Mouse (Mus musculus): ENCODE results near the gene Fer. TPM values are rescaled to one million over a fixed set of nuclear protein-coding genes. Genes with fewer than 3 reads are reported as not detected.

Gene Fer
- 30.9 and 31.4 TPM in 2 replicates for polyA plus RNA-seq (2015; fragmentation: Nextera tagmentation; extraction: Ambion mirVana)

DNA sequence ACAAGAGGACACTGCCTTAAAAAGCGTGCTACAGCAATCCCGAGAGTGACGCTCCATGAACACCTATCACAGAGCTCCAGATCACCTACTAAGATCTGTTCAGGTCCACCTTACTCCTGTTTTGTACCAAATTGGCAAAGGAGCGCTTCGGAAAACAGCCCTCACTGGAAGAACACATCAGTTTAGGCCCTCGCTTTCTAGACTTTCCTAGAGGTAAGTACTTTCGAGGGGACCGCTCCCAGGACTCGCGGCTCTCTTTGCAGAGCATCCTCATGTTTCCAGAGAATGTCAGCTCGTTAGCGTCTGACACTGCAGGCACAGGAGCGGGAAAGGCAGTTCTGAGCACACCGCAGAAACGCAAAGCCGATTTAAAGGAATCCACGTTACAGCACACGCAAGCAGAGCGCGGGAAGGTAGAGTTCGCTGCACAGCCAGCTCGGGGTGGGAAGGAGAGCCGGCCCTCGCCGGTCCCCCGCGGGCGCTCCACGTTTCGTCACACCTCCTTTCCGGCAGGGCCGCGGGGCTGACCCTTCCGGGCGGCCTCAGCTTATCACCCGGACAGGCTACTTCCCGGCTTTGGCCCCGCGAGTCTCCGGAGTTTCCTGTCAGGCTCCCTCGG, at the start of gene Fer:
Fer (plus strand) TSS at position 51 of the 619 bp plus-strand sequence.
- Histone ChIP-seq H3K9ac (peak within 1 kb of the TSS; percentile 82), H3K4me3 (replicated peaks) (peak within 1 kb of the TSS; percentile 92), H3K9me3 (replicated peaks) (no peaks in the 10 kb centered on the region), H3K4me1 (peaks cover 16% of the 10 kb centered on the region), H3K27ac (peak within 1 kb of the TSS; percentile 88), H3K4me2 (peak within 1 kb of the TSS; percentile 92), H3K36me3 (no peaks in the 10 kb centered on the region), H3K27me3 (no peaks in the 10 kb centered on the region)
- peak; percentile 73 for ATAC-seq (replicated peaks; ENCODE audit: low FRiP score)
- 1% methylated on average over 41 of the region's 41 CpGs for WGBS

DNA sequence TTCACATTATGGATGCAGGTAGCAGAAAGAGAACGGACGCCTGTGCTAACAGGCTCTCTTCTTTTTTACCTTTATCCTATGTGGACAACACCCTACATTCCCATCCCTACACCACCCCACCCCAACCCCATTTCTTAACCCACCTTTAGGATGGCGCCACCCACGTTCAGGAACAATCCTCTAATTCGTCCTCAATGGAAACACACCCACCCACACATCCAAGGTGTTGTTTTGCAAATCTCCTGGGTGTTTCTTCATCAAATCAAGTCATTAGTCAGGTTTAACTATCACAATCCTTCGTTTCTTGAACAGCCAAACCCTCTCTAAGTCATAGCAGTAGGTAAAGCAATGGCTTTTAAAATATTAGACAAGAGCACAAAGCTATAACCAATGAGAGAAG, 49.3 kb upstream of the Fer start:
- Histone ChIP-seq H3K4me2 (no peak overlapping the region), H3K36me3 (no peaks in the 10 kb centered on the region), H3K27ac (no peak overlapping the region), H3K9me3 (replicated peaks) (no peaks in the 10 kb centered on the region), H3K4me3 (replicated peaks) (no peak overlapping the region), H3K27me3 (no peaks in the 10 kb centered on the region), H3K4me1 (peaks cover 4% of the 10 kb centered on the region; the same call in 1 of the 2 replicates), H3K9ac (no peak overlapping the region)
- no peak for ATAC-seq (replicated peaks; ENCODE audit: low FRiP score)
- WGBS, result 80% methylated on average over 6 of the region's 6 CpGs

DNA sequence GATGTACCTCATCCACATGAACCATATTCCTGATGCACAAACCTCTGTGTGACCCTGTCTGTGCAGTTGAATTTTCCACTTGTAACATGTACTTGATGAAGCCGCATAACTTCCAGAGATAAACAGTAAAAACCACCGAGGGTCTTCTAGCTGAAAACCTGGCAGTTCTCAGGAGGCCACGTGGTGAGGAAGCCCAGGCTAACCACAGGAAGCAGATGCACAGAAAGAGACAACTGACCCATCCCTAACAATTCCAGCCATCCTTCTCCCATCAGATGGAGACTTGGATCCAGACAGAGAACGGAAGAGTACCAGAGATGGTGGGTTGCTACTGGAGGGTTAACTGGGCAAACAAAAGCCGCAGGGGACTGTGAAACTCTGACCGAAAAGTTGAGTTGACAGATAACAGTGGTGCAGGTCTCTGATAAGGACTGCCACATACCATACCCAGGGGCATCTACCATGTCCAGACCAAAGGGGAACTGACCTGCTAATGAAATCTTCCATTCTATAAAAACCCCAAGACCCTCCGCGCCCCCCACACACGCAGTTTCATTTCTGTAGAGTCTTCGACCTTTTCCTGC, 44.3 kb upstream of the Fer start:
- no peak overlapping the region for H3K27ac ChIP-seq
- H3K4me1 ChIP-seq, result no peaks in the 10 kb centered on the region
- 89% methylated on average over 10 of the region's 10 CpGs for WGBS
- no peaks in the 10 kb centered on the region for H3K27me3 ChIP-seq
- no peak overlapping the region for H3K4me3 ChIP-seq (replicated peaks)
- no peak for ATAC-seq (replicated peaks; ENCODE audit: low FRiP score)
- H3K4me2 ChIP-seq, result no peak overlapping the region
- no peaks in the 10 kb centered on the region for H3K9me3 ChIP-seq (replicated peaks)
- no peak overlapping the region for H3K9ac ChIP-seq
- no peaks in the 10 kb centered on the region for H3K36me3 ChIP-seq

DNA sequence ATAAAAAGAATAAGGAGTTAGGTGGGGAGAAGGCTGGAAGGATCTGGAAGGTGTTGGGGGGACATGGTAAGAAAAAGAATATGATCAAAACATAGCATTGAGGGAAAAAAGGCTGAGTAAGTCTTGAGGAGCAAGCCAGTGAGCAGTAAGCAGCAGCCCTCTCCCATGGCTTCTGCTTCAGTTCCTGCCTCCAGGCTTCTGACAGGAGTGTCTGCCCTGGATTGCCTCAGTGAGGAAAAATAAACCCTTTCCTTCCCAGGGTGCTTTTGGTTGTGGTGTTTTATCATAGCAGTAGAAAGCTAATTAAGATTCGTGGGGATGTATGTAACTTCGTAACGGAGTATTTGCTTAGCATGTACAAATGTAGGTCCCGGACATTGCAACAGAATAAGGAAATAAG, 38.7 kb upstream of the Fer start:
- no peak for ATAC-seq (replicated peaks; ENCODE audit: low FRiP score)
- WGBS, result 93% methylated on average over 4 of the region's 4 CpGs
- no peak overlapping the region for H3K9ac ChIP-seq

DNA sequence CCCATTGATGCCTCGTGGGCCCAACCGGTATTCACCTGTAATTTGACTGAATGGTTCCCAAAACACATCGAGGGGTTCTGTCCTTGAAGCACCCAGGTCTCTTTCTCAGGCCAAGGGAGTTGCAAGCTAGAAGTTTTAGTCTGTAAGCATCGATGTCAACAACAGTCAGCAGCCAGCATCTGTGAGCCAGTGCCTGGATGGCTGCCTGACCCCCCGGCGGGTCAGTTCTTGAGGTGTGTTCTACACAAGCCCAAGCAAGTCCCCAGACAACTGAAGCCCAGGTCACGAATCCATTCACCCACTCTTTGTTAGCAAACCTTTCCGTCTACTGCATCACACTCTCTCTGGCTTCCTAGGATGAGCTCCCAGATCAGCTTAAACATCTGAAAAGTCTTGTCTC, 36.7 kb upstream of the Fer start:
- no peak for ATAC-seq (replicated peaks; ENCODE audit: low FRiP score)

More for the DNA sequence above, 38.7 kb upstream of the Fer start:
- H3K4me3 ChIP-seq (replicated peaks), result no peak overlapping the region
- no peaks in the 10 kb centered on the region for H3K4me1 ChIP-seq
- H3K9me3 ChIP-seq (replicated peaks), result no peaks in the 10 kb centered on the region
- H3K27ac ChIP-seq, result no peak overlapping the region
- H3K27me3 ChIP-seq, result no peaks in the 10 kb centered on the region
- no peak overlapping the region for H3K4me2 ChIP-seq
- no peaks in the 10 kb centered on the region for H3K36me3 ChIP-seq

DNA sequence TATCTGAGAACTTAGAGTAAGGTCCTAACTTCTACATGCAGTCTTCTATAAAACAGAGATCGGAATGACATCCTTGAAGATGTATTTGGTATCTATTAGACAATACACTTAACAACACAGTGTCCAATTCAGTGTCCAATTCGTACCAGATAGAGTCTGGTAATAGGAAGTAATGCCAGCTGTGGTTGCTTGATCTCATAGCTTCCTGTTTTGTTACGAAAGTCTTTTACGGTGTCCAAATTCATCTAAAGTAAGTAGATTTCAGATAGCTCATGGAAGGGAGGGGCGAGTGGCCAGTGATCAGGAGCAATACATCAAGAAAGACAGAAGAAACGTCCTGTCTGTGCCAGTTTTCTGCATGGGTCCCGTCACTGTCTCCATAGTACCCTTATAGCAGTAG, 36.1 kb upstream of the Fer start:
- ATAC-seq (replicated peaks; ENCODE audit: low FRiP score), result no peak
- WGBS, result 84% methylated on average over 7 of the region's 7 CpGs
- no peak overlapping the region for H3K27ac ChIP-seq
- no peak overlapping the region for H3K4me3 ChIP-seq (replicated peaks)
- no peaks in the 10 kb centered on the region for H3K36me3 ChIP-seq
- no peak overlapping the region for H3K4me2 ChIP-seq
- H3K27me3 ChIP-seq, result no peaks in the 10 kb centered on the region
- no peaks in the 10 kb centered on the region for H3K9me3 ChIP-seq (replicated peaks)
- no peaks in the 10 kb centered on the region for H3K4me1 ChIP-seq
- H3K9ac ChIP-seq, result no peak overlapping the region

More for the DNA sequence above, 36.7 kb upstream of the Fer start:
- no peak overlapping the region for H3K9ac ChIP-seq
- no peak overlapping the region for H3K4me3 ChIP-seq (replicated peaks)
- no peak overlapping the region for H3K4me2 ChIP-seq
- H3K36me3 ChIP-seq, result no peaks in the 10 kb centered on the region
- no peaks in the 10 kb centered on the region for H3K9me3 ChIP-seq (replicated peaks)
- no peaks in the 10 kb centered on the region for H3K4me1 ChIP-seq
- WGBS, result 90% methylated on average over 8 of the region's 8 CpGs
- no peak overlapping the region for H3K27ac ChIP-seq
- no peaks in the 10 kb centered on the region for H3K27me3 ChIP-seq

DNA sequence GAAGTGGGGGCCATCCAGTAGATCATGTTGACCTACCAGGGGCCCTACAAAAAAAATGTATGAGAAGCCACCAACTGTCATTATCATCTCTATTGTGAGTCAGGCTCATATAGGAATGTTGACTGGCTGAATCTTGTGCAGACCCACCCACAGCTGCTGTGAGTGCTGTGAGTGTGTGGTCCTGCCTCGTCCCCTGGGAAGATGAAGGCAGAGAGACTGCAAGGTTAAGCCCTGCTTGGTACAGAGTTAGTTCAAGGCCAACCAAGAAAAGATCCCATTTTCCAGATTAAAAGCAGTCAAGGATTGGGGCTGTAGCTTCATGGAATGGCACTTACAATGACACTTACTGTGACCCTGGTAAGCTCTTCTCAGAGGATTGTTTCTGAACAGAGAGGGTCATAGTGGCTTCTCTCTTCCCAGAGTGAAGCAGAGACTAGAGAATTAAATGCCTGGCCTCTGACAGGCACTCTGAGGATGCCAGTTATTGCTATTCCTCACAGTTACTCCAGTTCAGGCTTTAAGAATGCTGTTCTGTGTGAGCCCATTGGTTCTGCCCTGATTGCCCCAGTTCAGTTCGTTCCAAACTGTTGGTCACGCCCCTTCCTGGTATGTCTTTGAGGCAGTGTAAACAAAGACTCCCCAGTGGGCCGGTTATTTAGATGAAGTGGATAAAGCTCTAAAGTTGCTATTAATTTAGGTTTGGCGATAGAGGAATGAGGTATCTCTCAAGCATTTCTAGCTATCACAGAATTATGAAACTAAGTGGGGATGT, 34.1 kb upstream of the Fer start:
- no peak overlapping the region for H3K4me2 ChIP-seq
- H3K4me1 ChIP-seq, result no peaks in the 10 kb centered on the region
- H3K9ac ChIP-seq, result no peak overlapping the region
- no peak for ATAC-seq (replicated peaks; ENCODE audit: low FRiP score)
- H3K4me3 ChIP-seq (replicated peaks), result no peak overlapping the region
- no peaks in the 10 kb centered on the region for H3K9me3 ChIP-seq (replicated peaks)
- 64% methylated on average over 5 of the region's 5 CpGs for WGBS
- no peak overlapping the region for H3K27ac ChIP-seq
- H3K27me3 ChIP-seq, result no peaks in the 10 kb centered on the region
- H3K36me3 ChIP-seq, result no peaks in the 10 kb centered on the region

DNA sequence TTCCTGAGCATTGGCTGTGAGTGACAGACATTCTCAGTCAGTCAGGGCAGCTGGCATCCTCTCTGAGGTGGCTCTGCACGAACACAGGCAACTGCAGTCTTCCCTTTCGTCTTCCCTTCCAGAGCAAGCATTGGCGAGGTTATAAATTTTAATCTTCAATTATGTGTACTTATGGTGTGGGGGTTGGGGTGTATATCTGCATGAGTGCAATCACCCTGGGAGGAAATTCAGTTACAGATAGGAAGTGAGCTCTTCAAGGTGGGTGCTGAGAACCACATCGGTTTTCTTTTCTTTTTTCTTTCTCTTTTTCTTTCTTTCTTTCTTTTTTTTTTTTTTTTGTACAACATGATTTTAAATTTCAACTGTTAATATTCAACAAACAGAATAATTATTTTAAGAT, 31.3 kb upstream of the Fer start:
- Histone ChIP-seq H3K27ac (no peak overlapping the region), H3K27me3 (no peaks in the 10 kb centered on the region), H3K36me3 (no peaks in the 10 kb centered on the region), H3K4me2 (no peak overlapping the region), H3K4me1 (no peaks in the 10 kb centered on the region), H3K4me3 (replicated peaks) (no peak overlapping the region), H3K9me3 (replicated peaks) (no peaks in the 10 kb centered on the region), H3K9ac (no peak overlapping the region)
- no peak for ATAC-seq (replicated peaks; ENCODE audit: low FRiP score)
- WGBS, result 69% methylated on average over 4 of the region's 4 CpGs

DNA sequence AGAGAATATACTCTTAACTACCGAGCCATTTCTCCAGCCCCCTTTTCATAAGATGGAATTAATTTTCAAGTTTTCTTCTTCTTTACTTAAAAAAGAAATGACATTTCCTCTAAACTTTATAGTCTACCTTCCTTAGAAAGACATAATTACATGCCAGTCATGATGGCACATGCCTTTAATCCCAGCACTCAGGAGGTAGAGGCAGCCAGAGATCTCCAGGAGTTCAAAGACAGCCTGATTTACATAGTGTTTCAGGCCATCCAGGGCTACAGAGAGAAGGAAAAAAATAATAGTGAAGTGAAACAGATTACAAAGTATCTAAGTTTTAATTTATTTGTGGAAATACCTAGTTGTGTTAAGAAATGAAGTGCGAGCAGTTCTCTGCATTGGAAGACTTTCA, 26.6 kb upstream of the Fer start:
- H3K27ac ChIP-seq, result no peak overlapping the region
- no peak overlapping the region for H3K9ac ChIP-seq
- H3K4me2 ChIP-seq, result no peak overlapping the region
- no peaks in the 10 kb centered on the region for H3K27me3 ChIP-seq
- no peaks in the 10 kb centered on the region for H3K9me3 ChIP-seq (replicated peaks)
- 97% methylated on average over 2 of the region's 2 CpGs for WGBS
- no peaks in the 10 kb centered on the region for H3K4me1 ChIP-seq
- no peak for ATAC-seq (replicated peaks; ENCODE audit: low FRiP score)
- no peaks in the 10 kb centered on the region for H3K36me3 ChIP-seq
- no peak overlapping the region for H3K4me3 ChIP-seq (replicated peaks)

DNA sequence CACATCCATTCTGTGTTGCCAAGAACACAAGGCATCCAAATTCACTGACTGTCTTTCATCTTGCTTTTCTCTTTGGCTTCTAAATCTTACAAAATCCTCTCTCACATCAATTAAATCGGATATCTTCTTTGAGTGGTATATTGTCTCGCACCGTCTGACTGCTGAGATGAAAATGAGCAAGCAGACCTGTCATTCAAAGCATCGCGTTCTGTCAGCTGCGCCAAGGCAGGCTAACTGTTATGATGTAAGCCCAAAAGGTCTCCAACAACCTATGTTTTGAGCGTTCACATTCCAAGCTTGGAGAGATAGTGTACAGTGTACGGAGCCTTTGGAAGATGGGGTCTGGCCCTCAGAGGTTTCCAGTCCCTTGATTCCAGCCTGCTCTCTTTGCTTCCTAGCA, 26.2 kb upstream of the Fer start:
- 87% methylated on average over 8 of the region's 8 CpGs for WGBS
- Histone ChIP-seq H3K4me2 (no peak overlapping the region), H3K9ac (no peak overlapping the region), H3K36me3 (no peaks in the 10 kb centered on the region), H3K27me3 (no peaks in the 10 kb centered on the region), H3K27ac (no peak overlapping the region), H3K4me3 (replicated peaks) (no peak overlapping the region), H3K4me1 (no peaks in the 10 kb centered on the region), H3K9me3 (replicated peaks) (no peaks in the 10 kb centered on the region)
- ATAC-seq (replicated peaks; ENCODE audit: low FRiP score), result no peak

DNA sequence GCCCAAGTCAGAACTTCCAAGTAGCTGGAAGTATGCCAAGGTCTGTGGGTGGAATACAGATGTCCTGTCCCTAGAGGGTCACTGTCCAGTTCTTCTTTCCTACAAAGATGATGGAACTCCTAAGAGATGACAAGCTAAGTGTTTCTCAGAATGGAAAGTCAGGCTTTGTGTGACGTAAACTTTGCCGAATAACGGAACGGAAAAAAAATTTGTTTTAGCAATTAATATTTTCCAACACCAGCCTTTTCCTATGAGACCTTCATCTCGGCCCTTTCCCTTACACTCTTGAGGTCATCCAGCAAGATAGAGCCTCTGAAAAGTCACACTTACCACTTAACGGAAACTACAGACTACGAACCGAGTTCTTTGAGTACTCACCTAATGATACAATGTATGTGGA, 24.7 kb upstream of the Fer start:
- no peak overlapping the region for H3K4me3 ChIP-seq (replicated peaks)
- H3K36me3 ChIP-seq, result no peaks in the 10 kb centered on the region
- H3K27me3 ChIP-seq, result no peaks in the 10 kb centered on the region
- H3K27ac ChIP-seq, result no peak overlapping the region
- ATAC-seq (replicated peaks; ENCODE audit: low FRiP score), result no peak
- 87% methylated on average over 8 of the region's 8 CpGs for WGBS
- H3K9ac ChIP-seq, result no peak overlapping the region
- no peak overlapping the region for H3K4me2 ChIP-seq
- no peaks in the 10 kb centered on the region for H3K9me3 ChIP-seq (replicated peaks)
- no peaks in the 10 kb centered on the region for H3K4me1 ChIP-seq

DNA sequence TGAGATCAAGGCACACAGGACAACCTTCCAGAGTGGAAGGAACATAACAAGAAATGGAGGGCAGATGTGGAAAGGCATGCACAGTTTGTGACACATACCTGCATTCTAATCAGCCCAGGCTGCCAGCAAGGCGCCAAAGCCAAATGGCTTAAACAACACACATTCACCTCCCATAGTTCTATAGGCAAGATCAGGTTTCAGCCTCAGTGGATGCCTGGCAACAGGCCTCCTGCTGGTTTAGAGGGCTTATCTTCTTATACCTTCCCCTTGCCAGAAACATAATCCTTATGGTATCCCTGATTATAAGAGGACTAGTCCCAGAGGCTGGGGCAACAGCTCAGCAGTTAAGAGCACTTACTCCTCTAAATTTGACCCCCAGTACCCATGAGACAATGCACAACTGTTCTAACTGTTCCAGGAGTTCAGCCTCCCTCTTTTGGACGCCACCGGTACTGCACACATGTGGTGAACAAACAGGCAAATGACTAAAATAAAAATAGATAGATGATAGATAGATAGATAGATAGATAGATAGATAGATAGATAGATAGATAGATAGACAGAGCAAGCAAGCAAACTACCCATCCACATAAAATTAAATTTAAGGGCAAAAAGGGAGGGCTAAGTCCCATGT, 23.1 kb upstream of the Fer start:
- no peak overlapping the region for H3K9ac ChIP-seq
- ATAC-seq (replicated peaks; ENCODE audit: low FRiP score), result no peak
- no peak overlapping the region for H3K4me2 ChIP-seq
- H3K4me3 ChIP-seq (replicated peaks), result no peak overlapping the region
- 94% methylated on average over 3 of the region's 3 CpGs for WGBS
- no peak overlapping the region for H3K27ac ChIP-seq
- H3K9me3 ChIP-seq (replicated peaks), result no peaks in the 10 kb centered on the region
- H3K36me3 ChIP-seq, result no peaks in the 10 kb centered on the region
- H3K4me1 ChIP-seq, result no peaks in the 10 kb centered on the region
- H3K27me3 ChIP-seq, result no peaks in the 10 kb centered on the region

All from kidney, embryonic 15.5 days (tissue).